26 mouse cellular contexts compared by ENCODE assay signal in genomic region chr13:34765269-34765668, GRCm38 (mm10). TPM values are rescaled to one million over a fixed set of nuclear protein-coding genes. Genes with fewer than 3 reads are reported as not detected.
"Had no signal": no experiment of that assay in that cellular context is flagged by ENCODE, and none has a peak within 500 bp of the region (broad histone marks: within the 10 kb centered on the region; RNA-seq: fewer than 3 reads in every experiment).

No protein-coding gene starts in this region.

- H3K9me3 ChIP-seq: liver, embryonic 13.5 days; midbrain, embryonic 10.5 days; midbrain, embryonic 12.5 days; neural tube, embryonic 13.5 days; neural tube, embryonic 15.5 days had no signal

- ATAC-seq: midbrain, embryonic 16.5 days had no signal

- H3K4me3 ChIP-seq: liver, embryonic 13.5 days; midbrain, embryonic 10.5 days; midbrain, embryonic 12.5 days; myocyte; neural tube, embryonic 13.5 days; neural tube, embryonic 15.5 days had no signal

- DNase-seq: liver, embryonic 13.5 days; lung, adult 18-20 months; lung, embryonic 14.5 days; lung, postnatal 10 days; lung, postnatal 4 days; midbrain, embryonic 14.5 days; retina, postnatal 1 day; right cerebral cortex, adult 18-20 months; right cerebral cortex, postnatal 25 days; right cerebral cortex, postnatal 4 days; spleen, adult 18-20 months; thymus, adult 2 months; thymus, postnatal 25 days had no signal

- H3K27me3 ChIP-seq: liver, embryonic 13.5 days; neural tube, embryonic 13.5 days; neural tube, embryonic 15.5 days had no signal

- H3K9ac ChIP-seq: liver, embryonic 13.5 days; lung, embryonic 14.5 days; midbrain, embryonic 12.5 days; neural tube, embryonic 13.5 days; neural tube, embryonic 15.5 days had no signal

- H3K27ac ChIP-seq: liver, embryonic 13.5 days; midbrain, embryonic 10.5 days; midbrain, embryonic 12.5 days; neural tube, embryonic 13.5 days; neural tube, embryonic 15.5 days had no signal

- H3K4me2 ChIP-seq: liver, embryonic 13.5 days; lung, embryonic 14.5 days; midbrain, embryonic 12.5 days; neural tube, embryonic 13.5 days; neural tube, embryonic 15.5 days had no signal

- H3K36me3 ChIP-seq: liver, embryonic 13.5 days; midbrain, embryonic 10.5 days; midbrain, embryonic 12.5 days; neural tube, embryonic 13.5 days; neural tube, embryonic 15.5 days had no signal

RNA-seq across cellular contexts. Expression of gene Fam50b, which starts 30.6 kb away (rescaled TPM):
- total RNA-seq: megakaryocyte, adult 5-6 weeks; megakaryocyte-erythroid progenitor cell, adult 5-6 weeks had no signal
- polyA plus RNA-seq: liver, embryonic 13.5 days; lung, embryonic 14.5 days; lung, embryonic 16.5 days; midbrain, embryonic 10.5 days; midbrain, embryonic 12.5 days; midbrain, embryonic 14.5 days; myocyte; neural tube, embryonic 11.5 days; neural tube, embryonic 13.5 days; neural tube, embryonic 15.5 days; small intestine, adult 2 months; stomach, embryonic 14.5 days; stomach, embryonic 16.5 days; thymus, adult 2 months had no signal
